Mouse (Mus musculus): Measurements from ENCODE around the gene Pnldc1.
A peak's percentile ranks its signal among the peaks of the same experiment; 100 is the strongest.
"Not testable (repeated sequence)": the region's sequence is repeated elsewhere in the genome, so short reads cannot be mapped to it uniquely, and the experiment has no call there.

Pnldc1 gene

GRCm38 (mm10) chr17:12909361-12910280 lies at the start of gene Pnldc1:
Gene Pnldc1, minus strand, starts transcription at chr17:12910230.
- Histone ChIP-seq H3K4me3 (replicated peaks; ENCODE audit: low read length) (peak within 1 kb of the TSS; percentile 85), H3K27me3 (ENCODE audit: insufficient read depth, low read length) (no peaks in the 10 kb centered on the region), H3K4me1 (replicated peaks; ENCODE audit: low read depth, low read length) (peaks cover 49% of the 10 kb centered on the region), H3K36me3 (ENCODE audit: insufficient read depth, low read length) (peaks cover 70% of the 10 kb centered on the region), H3K9me3 (ENCODE audit: low read length) (no peaks in the 10 kb centered on the region)
- TF ChIP-seq NANOG (IDR thresholded peaks at IDR 0.05; ENCODE audit: borderline replicate concordance, low read length) (no peak), CTCF (conservative IDR thresholded peaks at IDR 0.05; ENCODE audit: low read length) (no peak), POU5F1 (IDR thresholded peaks at IDR 0.05; ENCODE audit: borderline replicate concordance, low read length) (no peak)

DNA sequence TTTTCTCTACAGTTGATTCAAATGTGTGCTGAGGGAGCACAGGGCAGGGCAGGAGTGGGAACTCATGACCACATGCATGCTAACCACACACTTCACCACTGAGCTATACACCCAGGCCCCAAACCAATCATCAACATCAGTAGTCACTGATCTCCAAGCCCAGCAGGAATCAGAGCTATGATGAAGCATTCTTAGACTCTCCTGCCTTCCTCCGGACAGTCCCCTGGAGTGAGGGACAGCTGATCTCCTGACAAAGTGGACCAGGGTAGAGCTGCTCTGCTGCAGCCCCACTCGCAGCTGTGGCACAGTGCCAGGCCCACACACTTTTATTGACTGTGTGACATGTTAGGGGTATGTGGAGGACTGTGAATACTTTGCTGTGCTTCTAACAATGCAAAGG lies 49.3 kb upstream of the Pnldc1 start:
- not testable (repeated sequence) for H3K27me3 ChIP-seq (ENCODE audit: insufficient read depth, low read length); H3K4me3 ChIP-seq (replicated peaks; ENCODE audit: low read length); H3K9me3 ChIP-seq (ENCODE audit: low read length)
- Histone ChIP-seq H3K36me3 (ENCODE audit: insufficient read depth, low read length) (peaks cover 35% of the 10 kb centered on the region), H3K4me1 (replicated peaks; ENCODE audit: low read depth, low read length) (peaks cover 24% of the 10 kb centered on the region)

- no peaks in the 10 kb centered on the region for H3K9me3 ChIP-seq (ENCODE audit: low read length)
- no peak for TF ChIP-seq NANOG (IDR thresholded peaks at IDR 0.05; ENCODE audit: borderline replicate concordance, low read length)
- no peak for TF ChIP-seq CTCF (conservative IDR thresholded peaks at IDR 0.05; ENCODE audit: low read length)
- no peak for TF ChIP-seq POU5F1 (IDR thresholded peaks at IDR 0.05; ENCODE audit: borderline replicate concordance, low read length)
- no peaks in the 10 kb centered on the region for H3K27me3 ChIP-seq (ENCODE audit: insufficient read depth, low read length)
- H3K4me3 ChIP-seq (replicated peaks; ENCODE audit: low read length), result no peak overlapping the region
- peaks cover 48% of the 10 kb centered on the region for H3K36me3 ChIP-seq (ENCODE audit: insufficient read depth, low read length)
- peaks cover 20% of the 10 kb centered on the region for H3K4me1 ChIP-seq (replicated peaks; ENCODE audit: low read depth, low read length)
These were observed 46.6 kb upstream of the Pnldc1 start for GRCm38 (mm10) chr17:12956664-12957063.

- Histone ChIP-seq H3K4me1 (replicated peaks; ENCODE audit: low read depth, low read length) (no peaks in the 10 kb centered on the region), H3K36me3 (ENCODE audit: insufficient read depth, low read length) (peaks cover 80% of the 10 kb centered on the region), H3K27me3 (ENCODE audit: insufficient read depth, low read length) (no peaks in the 10 kb centered on the region), H3K9me3 (ENCODE audit: low read length) (no peaks in the 10 kb centered on the region), H3K4me3 (replicated peaks; ENCODE audit: low read length) (no peak overlapping the region)
- TF ChIP-seq POU5F1 (IDR thresholded peaks at IDR 0.05; ENCODE audit: borderline replicate concordance, low read length), result no peak
- TF ChIP-seq CTCF (conservative IDR thresholded peaks at IDR 0.05; ENCODE audit: low read length), result no peak
- TF ChIP-seq NANOG (IDR thresholded peaks at IDR 0.05; ENCODE audit: borderline replicate concordance, low read length), result no peak
These were observed 39.6 kb upstream of the Pnldc1 start for GRCm38 (mm10) chr17:12949669-12950068.

DNA sequence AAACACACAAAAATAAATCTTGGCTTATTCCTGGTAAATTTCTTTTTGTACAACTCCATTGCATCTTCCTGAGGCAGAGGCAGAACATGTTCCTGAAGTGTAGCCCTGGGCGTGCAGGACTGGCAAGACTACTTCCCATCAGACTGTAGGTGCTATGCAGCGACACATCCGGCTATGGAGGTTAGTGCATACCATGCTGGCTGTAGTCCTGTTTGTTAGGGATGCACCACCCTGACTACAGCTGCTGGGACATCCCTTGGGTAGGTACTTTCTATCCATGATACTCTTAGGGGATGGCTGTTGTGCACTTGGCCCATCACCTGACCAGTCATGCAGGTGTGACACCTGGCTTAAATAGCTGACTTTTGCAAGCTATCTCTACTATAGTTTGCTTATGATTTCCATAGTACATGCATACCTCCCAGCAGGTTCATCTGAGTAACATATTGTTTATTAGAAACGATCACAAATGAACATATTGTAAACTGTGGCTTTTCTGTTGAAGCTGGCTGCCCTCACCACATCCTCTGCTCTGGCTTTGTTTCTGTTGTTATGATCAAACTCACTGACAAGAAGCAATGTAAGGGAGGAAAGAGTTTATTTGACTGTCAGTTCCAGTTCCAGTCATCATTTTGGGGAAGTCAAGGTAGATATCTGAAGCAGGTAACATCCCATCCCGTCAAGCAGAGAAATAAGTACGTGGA lies 32.6 kb upstream of the Pnldc1 start:
- H3K4me1 ChIP-seq (replicated peaks; ENCODE audit: low read depth, low read length), result peaks cover 10% of the 10 kb centered on the region; the same call in 1 of the 2 replicates
- no peak for TF ChIP-seq CTCF (conservative IDR thresholded peaks at IDR 0.05; ENCODE audit: low read length)
- TF ChIP-seq NANOG (IDR thresholded peaks at IDR 0.05; ENCODE audit: borderline replicate concordance, low read length), result no peak
- no peak for TF ChIP-seq POU5F1 (IDR thresholded peaks at IDR 0.05; ENCODE audit: borderline replicate concordance, low read length)
- no peaks in the 10 kb centered on the region for H3K27me3 ChIP-seq (ENCODE audit: insufficient read depth, low read length)
- no peaks in the 10 kb centered on the region for H3K9me3 ChIP-seq (ENCODE audit: low read length)
- H3K4me3 ChIP-seq (replicated peaks; ENCODE audit: low read length), result no peak overlapping the region
- peaks cover 52% of the 10 kb centered on the region for H3K36me3 ChIP-seq (ENCODE audit: insufficient read depth, low read length)

DNA sequence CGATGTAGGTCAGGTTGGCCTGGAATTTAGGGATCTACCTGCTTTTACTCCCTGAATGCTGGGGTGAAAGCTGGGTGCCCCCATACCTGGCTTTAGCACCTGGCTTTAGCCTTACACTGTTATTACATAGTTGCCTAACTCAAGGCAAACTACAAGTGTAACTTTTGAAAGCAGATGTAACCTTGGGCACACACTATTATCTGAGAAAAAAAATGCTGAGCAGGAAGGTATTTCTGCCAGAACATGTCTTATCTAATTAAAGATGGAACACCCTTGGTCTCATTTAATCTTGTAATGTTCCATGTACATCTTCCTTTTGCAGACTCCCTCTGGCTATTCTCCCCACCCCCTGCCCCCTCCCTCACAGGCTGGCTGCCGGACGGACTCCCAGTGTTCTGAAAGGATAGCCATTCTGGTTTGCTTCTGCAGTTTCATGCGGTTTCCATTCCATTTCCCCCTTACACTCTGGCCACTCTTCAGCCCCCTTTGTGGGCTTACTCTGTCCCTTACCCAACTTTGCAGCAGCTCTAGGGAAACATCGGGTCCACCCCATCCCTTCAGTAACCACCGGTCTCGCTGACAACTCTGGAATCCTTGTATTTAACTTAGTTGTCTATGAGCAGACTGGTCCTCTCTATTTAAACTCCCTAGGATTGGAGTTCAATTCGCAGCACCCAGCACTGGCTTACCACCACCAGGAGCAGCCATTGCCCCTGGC lies 31.7 kb upstream of the Pnldc1 start:
- Histone ChIP-seq H3K36me3 (ENCODE audit: insufficient read depth, low read length) (peaks cover 45% of the 10 kb centered on the region), H3K4me1 (replicated peaks; ENCODE audit: low read depth, low read length) (peaks cover 10% of the 10 kb centered on the region; the same call in 1 of the 2 replicates), H3K4me3 (replicated peaks; ENCODE audit: low read length) (no peak overlapping the region), H3K9me3 (ENCODE audit: low read length) (no peaks in the 10 kb centered on the region), H3K27me3 (ENCODE audit: insufficient read depth, low read length) (no peaks in the 10 kb centered on the region)
- TF ChIP-seq CTCF (conservative IDR thresholded peaks at IDR 0.05; ENCODE audit: low read length) (no peak), NANOG (IDR thresholded peaks at IDR 0.05; ENCODE audit: borderline replicate concordance, low read length) (no peak), POU5F1 (IDR thresholded peaks at IDR 0.05; ENCODE audit: borderline replicate concordance, low read length) (no peak)

DNA sequence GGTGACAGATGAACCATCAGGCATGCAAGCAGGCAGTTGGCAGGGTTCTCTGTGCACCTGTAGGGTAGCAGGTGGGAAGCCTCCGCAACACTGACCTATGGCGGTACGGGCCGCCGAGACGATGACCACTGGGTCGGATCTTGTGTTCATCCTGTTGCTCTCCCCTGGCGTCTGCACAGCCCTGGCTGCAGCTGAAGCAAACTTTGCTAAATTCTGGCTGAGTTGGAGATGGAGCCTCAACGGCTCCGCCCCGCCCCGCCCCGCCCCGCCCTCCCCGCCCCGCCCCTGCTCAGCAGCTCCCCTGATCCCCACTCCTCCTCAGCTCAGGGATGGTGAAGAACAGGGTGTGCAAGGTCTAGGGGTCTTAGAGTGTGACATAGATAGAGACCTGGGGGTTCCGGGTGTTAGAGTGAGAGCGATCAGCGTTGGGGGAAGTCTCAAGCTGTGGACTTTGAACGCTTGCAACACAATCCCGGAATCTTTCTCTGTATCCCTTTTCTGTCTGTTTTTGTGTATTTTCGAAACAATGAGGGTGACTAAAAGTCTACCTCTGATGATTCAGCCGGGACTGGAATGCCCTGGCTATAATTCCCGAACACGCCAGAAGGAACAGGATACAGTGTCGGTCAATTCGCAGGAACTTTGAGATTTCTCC lies 30.2 kb upstream of the Pnldc1 start, which contains the start of gene Acat3:
Gene Acat3 (minus strand): TSS at position 450 of the 655 bp plus-strand sequence.
- H3K9me3 ChIP-seq (ENCODE audit: low read length), result no peaks in the 10 kb centered on the region
- H3K36me3 ChIP-seq (ENCODE audit: insufficient read depth, low read length), result peaks cover 32% of the 10 kb centered on the region
- no peaks in the 10 kb centered on the region for H3K27me3 ChIP-seq (ENCODE audit: insufficient read depth, low read length)
- peaks cover 10% of the 10 kb centered on the region; the same call in 1 of the 2 replicates for H3K4me1 ChIP-seq (replicated peaks; ENCODE audit: low read depth, low read length)
- TF ChIP-seq POU5F1 (IDR thresholded peaks at IDR 0.05; ENCODE audit: borderline replicate concordance, low read length) (no peak), NANOG (IDR thresholded peaks at IDR 0.05; ENCODE audit: borderline replicate concordance, low read length) (no peak), CTCF (conservative IDR thresholded peaks at IDR 0.05; ENCODE audit: low read length) (no peak)
- H3K4me3 ChIP-seq (replicated peaks; ENCODE audit: low read length), result peak within 1 kb of the TSS; percentile 69

DNA sequence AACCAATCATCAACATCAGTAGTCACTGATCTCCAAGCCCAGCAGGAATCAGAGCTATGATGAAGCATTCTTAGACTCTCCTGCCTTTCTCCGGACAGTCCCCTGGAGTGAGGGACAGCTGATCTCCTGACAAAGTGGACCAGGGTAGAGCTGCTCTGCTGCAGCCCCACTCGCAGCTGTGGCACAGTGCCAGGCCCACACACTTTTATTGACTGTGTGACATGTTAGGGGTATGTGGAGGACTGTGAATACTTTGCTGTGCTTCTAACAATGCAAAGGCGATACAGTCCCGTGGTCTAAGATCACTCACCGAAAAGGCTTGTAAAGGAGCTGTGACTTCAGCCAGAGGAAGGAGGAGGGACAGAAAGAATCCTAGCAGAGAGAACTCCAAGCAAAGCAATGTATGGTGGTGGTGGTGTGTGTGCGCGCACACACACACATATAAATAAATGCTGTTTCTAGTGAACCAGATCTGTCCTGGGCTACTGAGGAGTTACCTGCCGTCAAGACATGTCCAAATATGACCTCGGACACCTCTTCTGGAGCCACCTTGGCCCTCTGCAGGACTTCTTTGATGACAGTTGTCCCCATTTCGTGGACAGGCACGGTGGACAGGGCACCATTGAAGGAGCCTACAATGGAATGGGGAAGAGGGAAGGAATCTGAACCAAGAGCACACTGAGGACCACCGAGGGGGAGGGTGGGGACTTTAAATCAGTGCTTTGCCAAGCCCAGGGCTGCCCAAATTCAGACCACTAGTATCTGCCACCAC lies 29.5 kb upstream of the Pnldc1 start:
- Histone ChIP-seq H3K4me3 (replicated peaks; ENCODE audit: low read length) (peak overlapping the region; percentile 69), H3K36me3 (ENCODE audit: insufficient read depth, low read length) (peaks cover 25% of the 10 kb centered on the region), H3K4me1 (replicated peaks; ENCODE audit: low read depth, low read length) (peaks cover 10% of the 10 kb centered on the region; the same call in 1 of the 2 replicates)
- H3K27me3 ChIP-seq (ENCODE audit: insufficient read depth, low read length); H3K9me3 ChIP-seq (ENCODE audit: low read length): not testable (repeated sequence)

Data from E14TG2a.4 (cell line).